Mouse (Mus musculus): ENCODE measurements at regions not wholly inside any gene's neighbourhood (a gene's known extent, or its start where the extent isn't known, plus 50 kb on each side); places are given as distances from the start of the nearest gene placed in this dataset.
A peak's percentile ranks its signal among the peaks of the same experiment; 100 is the strongest.
"Not testable (repeated sequence)": the region's sequence is repeated elsewhere in the genome, so short reads cannot be mapped to it uniquely, and the experiment has no call there.

- no peak for DNase-seq (ENCODE audit: low spot score in 2 of 2)
Measured at GRCm38 (mm10) chr14:82586116-82586515, 1857.2 kb upstream of the Pcdh17 start.

GRCm38 (mm10) chr14:82607631-82608030, 1835.7 kb upstream of the Pcdh17 start:
- intact Hi-C loops (cut with DNase I): no loop called here
- no peak for DNase-seq (ENCODE audit: low spot score in 2 of 2)

More at GRCm38 (mm10) chr14:82586116-82586515, 1857.2 kb upstream of the Pcdh17 start:
- intact Hi-C loops (cut with DNase I): no loop called here

- DNase-seq (ENCODE audit: low spot score in 2 of 2): peak in 1 of 2 experiments; percentile 24
- intact Hi-C loops (cut with DNase I): not testable (repeated sequence)
Measured at GRCm38 (mm10) chr14:82610726-82611125, 1832.6 kb upstream of the Pcdh17 start.

Measured in left cerebral cortex, postnatal 14 days (tissue).